ENCODE assay signal across 2 mouse cellular contexts in the genomic region with DNA sequence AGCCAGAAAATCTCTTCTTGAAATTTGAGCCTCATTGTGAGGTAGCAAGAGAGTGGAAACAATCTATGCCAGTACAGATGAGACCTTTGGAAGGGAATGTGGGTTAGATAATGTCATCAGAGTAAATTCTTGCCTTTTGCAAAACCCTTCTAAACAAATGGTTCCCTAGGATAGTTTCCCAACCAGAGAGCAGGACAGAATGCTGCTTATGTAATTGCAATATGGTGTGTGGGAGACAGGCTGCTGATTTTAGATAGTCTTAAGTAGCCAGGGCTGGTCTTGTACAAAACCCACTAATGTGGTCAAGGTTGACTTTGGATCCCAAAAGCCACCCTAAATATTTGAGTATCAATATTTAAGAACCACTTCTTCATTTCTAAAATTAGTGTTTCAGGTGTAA. TPM values are rescaled to one million over a fixed set of nuclear protein-coding genes. Genes with fewer than 3 reads are reported as not detected.
"Had no signal": no experiment of that assay in that cellular context is flagged by ENCODE, and none has a peak within 500 bp of the region (broad histone marks: within the 10 kb centered on the region; RNA-seq: fewer than 3 reads in every experiment).

No protein-coding gene starts in this region.

RNA-seq across cellular contexts. Expression of a gene that starts 19.4 kb away (rescaled TPM):
- total RNA-seq: megakaryocyte, adult 5-6 weeks; megakaryocyte-erythroid progenitor cell, adult 5-6 weeks had no signal

RNA-seq across cellular contexts. Expression of a gene that starts 24.5 kb away (rescaled TPM):
- total RNA-seq: megakaryocyte, adult 5-6 weeks; megakaryocyte-erythroid progenitor cell, adult 5-6 weeks had no signal
